Mouse (Mus musculus) left cerebral cortex, postnatal 10 days (tissue): Measurements from ENCODE around the gene Slc16a8. TPM values are rescaled to one million over a fixed set of nuclear protein-coding genes. Genes with fewer than 3 reads are reported as not detected.
A peak's percentile ranks its signal among the peaks of the same experiment; 100 is the strongest.

Experiments
- DNase-seq, 2 experiments: peaks; one replicate each; pipeline ENCODE4 v3.0.0; 2021 to 2022; ENCODE audit warnings: low spot score in 2 of 2, mixed read lengths in 1 of 2; ENCODE audit errors: extremely low spot score in 1 of 2
- intact Hi-C: fragments of 180-260 bp; cut with DNase I; formaldehyde crosslinking; loops from one replicate; pipeline ENCODE4 v1.15.1; 2025
- total RNA-seq, 2 experiments: library from RNA; stranded (reverse); gene quantifications; 2 replicates each; pipeline ENCODE4 v1.2.3; 2021

Slc16a8 gene
- total RNA-seq, 2 experiments from 2014 or later = 0.19 TPM; not detected in 1

- no peak for DNase-seq
- intact Hi-C loops = no loop called here
Observed at GRCm38 (mm10) chr15:79268521-79268920, 14.0 kb upstream of the Slc16a8 start.

DNA sequence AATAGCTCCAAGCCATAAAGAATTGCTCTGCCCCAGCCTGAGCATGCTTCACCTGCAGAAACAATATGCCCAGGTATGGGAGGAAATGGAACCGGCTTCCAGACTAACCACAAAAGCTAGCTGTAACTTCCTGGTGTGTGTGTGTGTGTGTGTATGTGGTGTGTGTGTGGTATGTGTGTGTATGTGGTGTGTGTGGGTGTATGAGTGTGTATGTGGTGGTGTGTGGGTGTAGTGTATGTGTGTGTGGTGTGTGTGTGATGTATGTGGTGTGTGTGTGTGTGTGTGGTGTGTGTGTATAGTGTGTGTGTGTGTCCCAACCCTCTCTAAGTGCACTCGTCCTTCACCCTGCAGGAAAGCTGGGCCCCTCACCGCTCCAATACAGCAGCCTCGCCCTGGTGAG, 10.8 kb upstream of the Slc16a8 start:
- intact Hi-C loops = no loop called here
- DNase-seq = no peak

- intact Hi-C loops = no loop called here
- no peak for DNase-seq
Observed at GRCm38 (mm10) chr15:79263726-79264125, 9.2 kb upstream of the Slc16a8 start.

DNA sequence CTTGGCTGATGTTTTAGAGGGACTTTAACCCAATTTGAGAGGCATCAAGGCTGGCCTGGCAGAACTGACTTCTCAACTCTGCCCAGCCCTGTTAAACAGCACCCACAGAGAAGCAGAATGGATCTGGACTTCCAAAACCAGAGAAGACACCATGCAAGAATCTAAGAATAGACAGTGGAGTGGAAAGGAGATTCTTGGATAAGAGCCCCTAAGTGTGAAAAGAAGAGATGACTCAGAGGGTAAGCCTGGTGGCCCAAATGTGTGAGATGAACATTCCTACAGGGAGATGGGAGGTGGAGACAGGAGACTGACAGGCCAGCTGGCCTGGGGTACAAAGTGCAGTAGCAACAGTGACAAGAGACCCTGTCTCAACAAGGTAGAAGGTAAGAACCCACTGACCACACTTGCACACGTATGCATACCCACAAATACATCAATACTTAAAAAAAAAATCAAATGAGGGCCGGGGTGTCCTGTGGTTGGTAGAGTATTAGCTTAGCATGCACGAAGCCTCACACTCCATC, 8.3 kb upstream of the Slc16a8 start:
- no peak for DNase-seq
- intact Hi-C loops = no loop called here

- DNase-seq = peak in 1 of 2 experiments; percentile 49
- intact Hi-C loops = no loop called here
Observed at GRCm38 (mm10) chr15:79262375-79262774, 7.8 kb upstream of the Slc16a8 start.

GRCm38 (mm10) chr15:79261757-79262156, 7.2 kb upstream of the Slc16a8 start:
- DNase-seq = peak in 1 of 2 experiments; percentile 39
- intact Hi-C loops = no loop called here

DNA sequence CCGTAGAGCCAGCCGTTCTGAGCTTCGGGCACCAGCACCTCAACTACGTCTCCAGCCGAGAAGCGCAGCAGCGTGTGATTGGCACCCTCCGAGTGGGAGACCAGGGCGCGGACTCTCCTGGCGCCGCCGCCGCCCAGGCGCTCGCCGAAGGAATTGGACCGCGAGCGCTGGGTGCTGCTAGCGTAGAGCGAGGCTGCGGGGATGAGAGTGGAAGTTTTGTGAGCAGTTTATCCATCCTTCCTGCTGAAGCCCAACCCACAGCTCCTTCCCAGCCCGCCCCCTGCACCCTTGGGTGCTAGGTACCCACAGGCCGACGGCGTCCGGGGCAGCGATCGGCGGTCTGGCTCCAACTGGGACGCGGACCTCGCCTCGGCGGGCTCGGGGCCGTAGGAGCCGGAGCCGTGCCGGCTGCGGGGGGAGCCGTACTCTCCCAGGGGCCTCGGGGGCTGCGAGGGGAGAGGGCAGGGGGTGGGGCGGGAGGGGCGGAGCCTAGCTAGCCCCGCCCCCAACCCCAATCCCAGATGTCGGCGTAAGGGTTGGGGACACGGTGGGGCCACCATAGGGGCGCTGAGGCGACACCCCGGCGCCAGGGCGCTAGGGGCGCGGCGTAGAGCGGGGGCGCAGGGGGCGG, 6.6 kb upstream of the Slc16a8 start:
- DNase-seq = peak in 1 of 2 experiments; percentile 60
- intact Hi-C loops = no loop called here

DNA sequence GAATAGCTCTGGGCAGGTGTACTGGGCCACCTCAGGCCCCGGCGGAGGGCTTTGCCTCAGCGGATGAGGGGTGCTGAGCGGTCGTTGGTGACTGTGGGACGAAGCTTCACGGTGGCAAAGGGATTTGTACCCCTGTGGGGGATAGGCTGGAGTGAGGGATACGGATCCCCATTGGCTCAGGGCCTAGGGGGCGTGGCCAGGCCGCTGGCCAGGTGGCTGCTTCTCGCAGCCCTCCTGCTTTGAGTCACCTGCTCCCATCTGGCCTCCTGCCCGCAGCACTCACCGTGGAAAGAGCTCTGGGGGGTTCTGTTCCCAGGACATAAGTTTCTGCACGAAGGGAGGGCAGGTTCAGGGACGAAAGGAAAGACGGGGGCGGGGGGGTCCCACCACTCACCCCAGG, 4.0 kb upstream of the Slc16a8 start:
- intact Hi-C loops = no loop called here
- DNase-seq = peak in 1 of 2 experiments; percentile 46

GRCm38 (mm10) chr15:79252580-79252979, 2.0 kb downstream of the Slc16a8 start:
- peak in 1 of 2 experiments; percentile 35 for DNase-seq

DNA sequence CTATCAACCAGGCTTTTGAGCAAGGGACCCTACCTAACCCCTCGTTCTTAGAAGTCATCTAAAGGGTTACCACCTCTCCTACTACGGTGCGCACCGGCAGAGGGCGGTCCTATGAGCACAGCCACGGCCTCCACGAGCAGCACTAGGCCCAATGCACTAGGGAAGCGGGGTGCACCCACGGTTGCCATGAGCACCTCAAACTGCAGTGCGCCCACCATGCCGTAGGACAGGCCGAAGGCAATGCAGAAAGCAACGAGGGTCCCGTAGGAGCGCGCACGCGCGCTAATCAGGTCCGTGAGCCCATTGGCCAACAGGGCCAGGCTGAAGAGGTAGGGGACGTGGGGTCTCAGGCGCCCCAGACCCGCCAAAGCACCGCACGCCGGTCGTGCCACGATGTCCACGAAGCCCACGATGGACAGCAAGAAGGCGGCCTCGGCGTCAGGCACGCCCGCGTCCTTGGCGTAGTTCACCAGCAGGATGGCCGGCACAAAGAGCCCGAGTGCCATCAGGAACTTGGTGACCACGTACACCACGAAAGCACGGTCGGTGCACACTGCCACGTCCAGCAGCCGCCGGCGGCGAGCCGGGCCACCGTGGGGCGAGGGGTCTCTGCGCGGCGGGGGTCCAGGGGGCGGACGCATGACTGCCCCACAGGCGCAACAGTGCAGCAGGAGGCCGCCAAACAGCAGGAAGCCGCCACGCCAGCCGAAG, 2.6 kb downstream of the Slc16a8 start:
- intact Hi-C loops = no loop called here
- DNase-seq = peak in 1 of 2 experiments; percentile 47

More at GRCm38 (mm10) chr15:79252580-79252979, 2.0 kb downstream of the Slc16a8 start:
- intact Hi-C loops = no loop called here

DNA sequence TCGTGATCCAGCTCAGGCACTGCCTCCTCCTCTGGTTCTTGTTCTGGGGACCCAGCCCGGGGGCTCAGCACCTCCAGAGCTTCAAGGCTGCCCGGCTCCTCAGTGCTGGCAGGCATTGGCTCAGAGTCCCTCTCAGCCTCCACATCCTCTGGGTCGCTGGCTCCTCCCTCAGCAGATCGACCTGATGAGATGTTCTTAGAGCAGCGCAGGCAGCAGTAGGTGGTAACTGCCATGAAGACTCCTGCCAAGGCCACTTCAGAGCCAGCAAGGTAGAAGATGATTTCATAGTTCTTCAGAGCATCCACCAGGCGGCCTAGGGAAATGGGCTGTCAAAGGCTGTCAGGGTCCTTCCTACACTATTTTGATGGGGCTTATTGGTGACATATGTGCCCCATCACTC, 3.4 kb downstream of the Slc16a8 start:
- intact Hi-C loops = no loop called here
- DNase-seq = peak in 1 of 2 experiments; percentile 23

GRCm38 (mm10) chr15:79250236-79250635, 4.3 kb downstream of the Slc16a8 start:
- no peak for DNase-seq
- intact Hi-C loops = no loop called here

- DNase-seq = no peak
- intact Hi-C loops = no loop called here
Observed at GRCm38 (mm10) chr15:79245321-79245720, 9.2 kb downstream of the Slc16a8 start.

GRCm38 (mm10) chr15:79244071-79244893, 10.3 kb downstream of the Slc16a8 start:
- intact Hi-C loops = loop anchor here (5.0 kb wide), 1 partner anchor 223 kb away; no protein-coding TSS in a partner anchor
- DNase-seq = no peak

DNA sequence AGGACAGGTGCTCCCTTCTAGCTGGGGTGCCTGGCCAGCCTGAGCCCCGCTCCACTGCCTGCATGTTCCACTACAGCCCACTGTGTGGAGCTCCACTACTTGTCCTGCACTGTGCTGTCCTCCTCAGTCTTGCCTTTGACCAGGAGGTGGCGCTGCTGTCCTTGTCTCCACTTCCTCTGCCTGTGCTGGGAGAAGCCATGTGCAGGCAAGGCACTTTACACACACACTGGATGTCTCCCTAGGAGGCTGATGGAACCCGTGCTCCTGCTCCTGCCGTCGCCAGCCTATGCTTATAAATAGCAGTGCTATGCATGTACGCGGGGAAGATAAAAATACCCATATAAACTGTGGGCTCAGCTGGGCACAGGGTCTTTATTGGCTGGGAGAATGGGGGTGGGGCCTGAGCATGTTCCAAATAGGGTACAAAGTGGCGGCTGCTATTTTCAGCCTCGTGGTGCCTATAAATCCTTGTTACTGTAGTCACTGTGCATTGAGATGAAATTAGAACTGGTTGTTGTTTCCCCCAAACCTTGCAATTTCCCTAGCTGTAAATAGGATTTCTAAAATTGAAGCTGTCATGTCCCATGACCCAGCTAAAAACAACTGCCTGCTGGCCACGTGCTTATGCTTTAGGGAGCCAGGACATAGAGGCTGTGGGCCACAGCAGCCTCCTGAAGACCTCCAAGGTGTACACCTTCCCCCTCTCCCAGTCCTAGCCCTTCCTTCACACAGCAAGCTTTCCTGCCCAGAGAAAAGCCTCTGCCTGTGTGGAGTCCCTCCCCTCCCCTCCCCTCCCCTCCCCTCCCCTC, 11.1 kb downstream of the Slc16a8 start:
- intact Hi-C loops = loop anchor here (5.0 kb wide), 1 partner anchor 224 kb away; no protein-coding TSS in a partner anchor
- peak; percentile 95 to 99 for DNase-seq

GRCm38 (mm10) chr15:79242574-79243233, 11.9 kb downstream of the Slc16a8 start:
- intact Hi-C loops = loop anchor here (5.0 kb wide), 1 partner anchor 225 kb away; no protein-coding TSS in a partner anchor

GRCm38 (mm10) chr15:79238036-79238435, 16.5 kb downstream of the Slc16a8 start:
- intact Hi-C loops = loop anchor here (10.0 kb wide), 1 partner anchor 297 kb away; no protein-coding TSS in a partner anchor
- no peak for DNase-seq

More at GRCm38 (mm10) chr15:79242574-79243233, 11.9 kb downstream of the Slc16a8 start:
- no peak for DNase-seq

- intact Hi-C loops = loop anchor here (10.0 kb wide), 1 partner anchor 300 kb away; no protein-coding TSS in a partner anchor
- peak in 1 of 2 experiments; percentile 33 for DNase-seq
Observed at GRCm38 (mm10) chr15:79235268-79235667, 19.3 kb downstream of the Slc16a8 start.
